Mouse (Mus musculus): ENCODE data around the gene Ccdc146.

The Ccdc146 gene

DNA sequence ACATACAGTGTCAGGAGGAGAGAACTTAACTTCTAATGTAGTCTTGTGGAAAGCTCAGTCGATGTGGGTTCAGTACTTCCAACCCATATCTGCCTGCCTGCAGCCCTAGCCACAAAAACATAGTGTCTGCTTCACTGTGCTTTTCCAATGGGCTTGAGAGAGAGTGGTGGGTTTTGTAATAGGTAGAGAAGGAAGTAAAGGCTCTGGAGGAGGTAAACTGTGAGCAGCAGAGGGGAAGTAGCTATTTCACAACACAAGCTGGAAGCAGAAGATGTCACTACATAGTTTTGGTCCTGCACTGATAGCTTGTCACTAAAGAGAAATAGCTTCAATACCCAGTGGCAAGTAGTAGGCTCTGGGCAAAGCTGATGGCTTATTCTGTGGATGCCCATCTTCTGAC, 92.4 kb downstream of the Ccdc146 start:
- Histone ChIP-seq H3K4me1 (replicated peaks; ENCODE audit: low read depth, low read length) (peaks cover 14% of the 10 kb centered on the region; the same call in 1 of the 2 replicates), H3K27me3 (ENCODE audit: insufficient read depth, low read length) (0 out of 2 replicates have a peak, but pooled peaks cover 4% of the 10 kb centered on the region), H3K36me3 (ENCODE audit: insufficient read depth, low read length) (no peaks in the 10 kb centered on the region), H3K4me3 (replicated peaks; ENCODE audit: low read length) (no peak overlapping the region), H3K9me3 (ENCODE audit: low read length) (peaks cover 18% of the 10 kb centered on the region)
- TF ChIP-seq NANOG (IDR thresholded peaks at IDR 0.05; ENCODE audit: borderline replicate concordance, low read length) (no peak), CTCF (conservative IDR thresholded peaks at IDR 0.05; ENCODE audit: low read length) (no peak), POU5F1 (IDR thresholded peaks at IDR 0.05; ENCODE audit: borderline replicate concordance, low read length) (no peak)

DNA sequence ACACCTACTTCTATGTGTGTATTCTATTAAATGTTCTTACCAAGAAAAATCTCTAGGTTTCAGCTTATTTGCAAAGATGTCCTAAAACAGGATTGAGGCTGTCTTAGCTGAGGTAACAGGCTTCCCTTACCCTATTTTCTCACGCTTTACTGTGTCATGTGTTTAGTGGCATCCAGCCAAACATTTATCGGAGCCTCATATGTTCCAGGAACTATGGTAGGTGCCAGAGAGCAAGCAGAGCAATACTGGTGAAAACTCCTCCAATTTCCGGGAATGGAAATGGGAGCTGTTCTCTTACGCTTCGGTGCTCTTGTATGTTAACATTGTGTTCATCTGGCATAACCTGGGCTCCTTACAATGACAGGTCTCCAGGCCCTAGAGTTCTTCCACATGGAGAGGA, 92.8 kb downstream of the Ccdc146 start:
- H3K9me3 ChIP-seq (ENCODE audit: low read length), result peaks cover 18% of the 10 kb centered on the region
- TF ChIP-seq CTCF (conservative IDR thresholded peaks at IDR 0.05; ENCODE audit: low read length) (no peak), NANOG (IDR thresholded peaks at IDR 0.05; ENCODE audit: borderline replicate concordance, low read length) (no peak), POU5F1 (IDR thresholded peaks at IDR 0.05; ENCODE audit: borderline replicate concordance, low read length) (no peak)

DNA sequence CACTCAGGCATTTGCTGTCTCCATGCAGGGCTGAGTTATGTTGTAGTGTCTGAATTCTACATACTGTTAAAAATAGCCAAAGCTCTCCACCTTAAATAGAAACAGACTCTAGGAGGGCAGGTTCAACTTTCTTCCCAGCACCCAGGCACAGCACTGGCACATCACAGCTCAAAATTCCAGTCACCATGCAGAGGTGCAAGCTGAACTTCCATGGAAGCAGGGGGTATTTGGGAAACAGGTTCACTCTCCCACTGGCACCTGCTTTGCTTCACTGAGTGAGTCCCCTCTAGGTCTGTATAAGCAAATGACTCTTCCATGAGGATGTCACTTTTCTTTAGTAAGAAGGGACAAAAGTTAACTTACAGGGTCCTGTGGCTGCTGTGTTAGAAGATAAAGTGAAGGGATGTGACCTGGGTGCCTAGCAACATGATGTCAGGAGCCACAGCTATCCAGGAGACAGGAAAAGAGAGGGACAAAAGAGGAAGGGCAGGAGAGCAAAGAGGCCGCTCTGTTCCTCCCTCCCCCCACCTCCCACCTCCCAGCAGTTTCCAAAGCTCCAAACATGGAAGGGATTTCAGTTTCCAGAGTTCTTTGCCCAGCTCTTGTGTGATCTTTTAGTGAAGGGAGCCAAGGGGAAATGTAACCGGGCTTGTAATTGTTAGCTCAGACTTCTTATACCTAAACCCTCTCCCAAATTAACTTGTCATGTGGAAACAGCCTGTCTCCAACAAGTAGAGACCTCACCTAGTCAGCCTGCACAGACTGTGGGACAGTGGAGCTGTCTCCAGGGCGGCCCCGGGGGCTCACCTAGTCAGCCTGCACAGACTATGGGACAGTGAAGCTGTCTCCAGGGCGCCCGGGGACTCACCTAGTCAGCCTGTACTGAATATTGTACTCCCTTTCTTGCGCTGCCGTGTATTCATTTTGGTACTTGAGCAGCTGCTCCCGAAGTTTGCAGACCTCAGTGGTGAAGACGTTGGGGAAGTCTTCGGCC, 94.5 kb downstream of the Ccdc146 start:
- H3K4me1 ChIP-seq (replicated peaks; ENCODE audit: low read depth, low read length), result peaks cover 14% of the 10 kb centered on the region; the same call in 1 of the 2 replicates
- peak overlapping the region; percentile 60 for H3K4me3 ChIP-seq (replicated peaks; ENCODE audit: low read length)
- 0 out of 2 replicates have a peak, but pooled peaks cover 4% of the 10 kb centered on the region for H3K27me3 ChIP-seq (ENCODE audit: insufficient read depth, low read length)
- H3K36me3 ChIP-seq (ENCODE audit: insufficient read depth, low read length), result no peaks in the 10 kb centered on the region
- TF ChIP-seq POU5F1 (IDR thresholded peaks at IDR 0.05; ENCODE audit: borderline replicate concordance, low read length) (no peak), NANOG (IDR thresholded peaks at IDR 0.05; ENCODE audit: borderline replicate concordance, low read length) (no peak), CTCF (conservative IDR thresholded peaks at IDR 0.05; ENCODE audit: low read length) (no peak)
- H3K9me3 ChIP-seq (ENCODE audit: low read length), result peaks cover 17% of the 10 kb centered on the region

More for the DNA sequence above, 92.8 kb downstream of the Ccdc146 start:
- Histone ChIP-seq H3K36me3 (ENCODE audit: insufficient read depth, low read length) (no peaks in the 10 kb centered on the region), H3K4me1 (replicated peaks; ENCODE audit: low read depth, low read length) (peaks cover 14% of the 10 kb centered on the region; the same call in 1 of the 2 replicates), H3K4me3 (replicated peaks; ENCODE audit: low read length) (no peak overlapping the region), H3K27me3 (ENCODE audit: insufficient read depth, low read length) (0 out of 2 replicates have a peak, but pooled peaks cover 4% of the 10 kb centered on the region)

DNA sequence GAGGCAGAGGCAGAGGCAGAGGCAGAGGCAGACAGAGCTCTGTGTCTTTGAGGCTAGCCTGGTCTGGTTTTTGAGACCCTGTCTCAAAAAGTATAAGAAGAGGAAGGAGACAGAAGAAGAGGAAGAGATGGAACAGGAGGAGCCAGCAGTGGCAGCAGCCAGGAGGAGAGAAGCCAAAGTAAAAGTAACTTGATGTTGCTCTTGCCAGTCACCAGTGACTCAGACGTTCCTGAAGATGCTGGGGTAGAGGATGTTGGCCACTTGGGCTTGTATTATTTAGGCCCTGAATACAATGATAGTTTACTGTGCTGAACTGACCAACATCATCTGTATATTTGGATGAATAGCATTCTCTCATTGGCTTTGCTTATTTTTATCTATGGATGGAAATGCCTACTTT, 95.9 kb downstream of the Ccdc146 start:
- peaks cover 14% of the 10 kb centered on the region; the same call in 1 of the 2 replicates for H3K4me1 ChIP-seq (replicated peaks; ENCODE audit: low read depth, low read length)
- H3K4me3 ChIP-seq (replicated peaks; ENCODE audit: low read length), result no peak overlapping the region
- peaks cover 12% of the 10 kb centered on the region for H3K9me3 ChIP-seq (ENCODE audit: low read length)
- no peak for TF ChIP-seq CTCF (conservative IDR thresholded peaks at IDR 0.05; ENCODE audit: low read length)
- no peak for TF ChIP-seq POU5F1 (IDR thresholded peaks at IDR 0.05; ENCODE audit: borderline replicate concordance, low read length)
- no peak for TF ChIP-seq NANOG (IDR thresholded peaks at IDR 0.05; ENCODE audit: borderline replicate concordance, low read length)
- 0 out of 2 replicates have a peak, but pooled peaks cover 4% of the 10 kb centered on the region for H3K27me3 ChIP-seq (ENCODE audit: insufficient read depth, low read length)
- no peaks in the 10 kb centered on the region for H3K36me3 ChIP-seq (ENCODE audit: insufficient read depth, low read length)

DNA sequence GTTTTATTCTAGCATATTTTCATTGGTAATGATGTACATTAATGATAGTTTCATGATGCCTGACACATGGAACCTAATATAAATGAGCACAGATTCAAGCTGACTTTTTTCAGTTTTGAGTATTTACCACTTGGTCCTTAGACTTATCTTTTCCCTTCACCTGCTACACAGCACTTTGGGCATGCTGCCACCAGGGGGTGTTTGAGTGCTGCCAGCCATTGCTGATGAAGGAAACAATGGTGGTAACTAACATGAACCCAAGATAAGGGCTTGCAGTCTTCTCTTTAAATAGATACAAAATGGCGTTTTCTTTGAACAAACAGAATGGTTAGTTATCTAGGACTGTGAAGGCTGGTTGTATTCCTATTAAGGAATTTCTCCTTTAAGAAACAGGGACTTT, 98.0 kb downstream of the Ccdc146 start:
- no peaks in the 10 kb centered on the region for H3K9me3 ChIP-seq (ENCODE audit: low read length)
- H3K4me1 ChIP-seq (replicated peaks; ENCODE audit: low read depth, low read length), result peaks cover 14% of the 10 kb centered on the region; the same call in 1 of the 2 replicates
- 0 out of 2 replicates have a peak, but pooled peaks cover 4% of the 10 kb centered on the region for H3K27me3 ChIP-seq (ENCODE audit: insufficient read depth, low read length)
- no peak overlapping the region for H3K4me3 ChIP-seq (replicated peaks; ENCODE audit: low read length)
- TF ChIP-seq CTCF (conservative IDR thresholded peaks at IDR 0.05; ENCODE audit: low read length) (peak; percentile 85), POU5F1 (IDR thresholded peaks at IDR 0.05; ENCODE audit: borderline replicate concordance, low read length) (no peak)
- no peaks in the 10 kb centered on the region for H3K36me3 ChIP-seq (ENCODE audit: insufficient read depth, low read length)

DNA sequence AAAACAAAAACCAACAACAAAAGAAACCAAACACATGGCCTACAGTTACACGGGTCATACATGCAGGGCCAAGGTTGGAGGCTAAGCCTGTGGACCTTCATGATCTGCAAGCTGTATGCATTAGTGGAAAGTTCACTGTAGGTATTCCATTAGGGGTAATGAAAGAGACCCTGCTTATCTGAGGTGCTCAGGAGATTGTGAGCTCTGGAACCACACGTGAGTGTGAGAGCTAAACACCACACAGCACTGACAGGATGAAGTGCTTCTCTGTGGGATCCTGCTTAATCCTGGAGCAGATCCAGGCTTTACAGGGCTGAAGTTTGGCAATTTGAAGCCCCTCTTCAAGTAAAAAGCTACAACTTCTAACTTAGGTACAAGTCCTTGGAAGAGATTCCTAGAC, 104.3 kb downstream of the Ccdc146 start:
- TF ChIP-seq CTCF (conservative IDR thresholded peaks at IDR 0.05; ENCODE audit: low read length) (no peak), NANOG (IDR thresholded peaks at IDR 0.05; ENCODE audit: borderline replicate concordance, low read length) (no peak), POU5F1 (IDR thresholded peaks at IDR 0.05; ENCODE audit: borderline replicate concordance, low read length) (no peak)
- Histone ChIP-seq H3K4me1 (replicated peaks; ENCODE audit: low read depth, low read length) (no peaks in the 10 kb centered on the region), H3K36me3 (ENCODE audit: insufficient read depth, low read length) (no peaks in the 10 kb centered on the region), H3K9me3 (ENCODE audit: low read length) (no peaks in the 10 kb centered on the region), H3K27me3 (ENCODE audit: insufficient read depth, low read length) (no peaks in the 10 kb centered on the region), H3K4me3 (replicated peaks; ENCODE audit: low read length) (no peak overlapping the region)

DNA sequence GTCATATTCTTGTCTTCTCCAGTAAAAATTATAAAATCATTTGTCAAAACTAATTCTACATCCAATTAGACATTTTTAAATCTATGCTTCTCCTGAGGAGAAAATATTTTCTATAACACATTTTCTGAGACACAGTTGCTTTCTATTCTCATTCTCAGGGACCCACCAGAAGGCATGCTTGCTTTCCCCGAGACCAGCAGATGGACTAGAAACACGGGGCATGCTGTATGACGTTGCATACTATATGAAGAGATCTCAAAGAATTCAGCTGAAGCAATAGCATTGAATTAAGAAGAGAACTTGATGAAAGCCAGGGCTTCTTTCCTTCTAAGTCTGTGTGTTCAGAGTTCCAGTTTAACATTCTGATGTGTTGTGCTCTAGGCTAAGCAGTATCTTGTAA, 109.8 kb downstream of the Ccdc146 start:
- H3K9me3 ChIP-seq (ENCODE audit: low read length), result no peaks in the 10 kb centered on the region
- H3K27me3 ChIP-seq (ENCODE audit: insufficient read depth, low read length), result no peaks in the 10 kb centered on the region
- no peak for TF ChIP-seq CTCF (conservative IDR thresholded peaks at IDR 0.05; ENCODE audit: low read length)
- TF ChIP-seq NANOG (IDR thresholded peaks at IDR 0.05; ENCODE audit: borderline replicate concordance, low read length), result no peak
- TF ChIP-seq POU5F1 (IDR thresholded peaks at IDR 0.05; ENCODE audit: borderline replicate concordance, low read length), result no peak
- no peaks in the 10 kb centered on the region for H3K36me3 ChIP-seq (ENCODE audit: insufficient read depth, low read length)
- H3K4me3 ChIP-seq (replicated peaks; ENCODE audit: low read length), result no peak overlapping the region
- no peaks in the 10 kb centered on the region for H3K4me1 ChIP-seq (replicated peaks; ENCODE audit: low read depth, low read length)

DNA sequence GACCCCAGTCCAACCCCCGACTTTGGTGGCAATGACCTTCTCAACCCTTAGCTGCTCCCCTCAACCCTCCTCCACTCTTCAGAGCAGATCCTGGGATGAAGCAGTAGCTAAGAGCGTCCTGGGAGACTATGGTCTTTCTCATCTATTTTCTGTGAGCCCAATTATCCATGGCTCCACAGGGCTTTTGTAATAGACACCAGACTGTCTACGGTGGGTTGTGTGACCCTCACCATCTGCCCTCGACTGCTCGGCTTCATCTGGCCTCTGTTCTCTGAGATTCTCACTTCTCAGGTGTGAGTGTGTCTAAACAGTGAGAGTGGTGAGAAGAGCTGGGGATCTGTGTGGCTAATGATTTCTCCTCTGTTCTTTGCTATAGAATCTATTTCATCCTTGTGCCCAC, 117.3 kb downstream of the Ccdc146 start:
- no peak overlapping the region for H3K4me3 ChIP-seq (replicated peaks; ENCODE audit: low read length)
- TF ChIP-seq CTCF (conservative IDR thresholded peaks at IDR 0.05; ENCODE audit: low read length) (no peak), NANOG (IDR thresholded peaks at IDR 0.05; ENCODE audit: borderline replicate concordance, low read length) (no peak), POU5F1 (IDR thresholded peaks at IDR 0.05; ENCODE audit: borderline replicate concordance, low read length) (no peak)
- H3K27me3 ChIP-seq (ENCODE audit: insufficient read depth, low read length), result no peaks in the 10 kb centered on the region
- no peaks in the 10 kb centered on the region for H3K4me1 ChIP-seq (replicated peaks; ENCODE audit: low read depth, low read length)
- H3K9me3 ChIP-seq (ENCODE audit: low read length), result peaks cover 36% of the 10 kb centered on the region
- H3K36me3 ChIP-seq (ENCODE audit: insufficient read depth, low read length), result no peaks in the 10 kb centered on the region
